Mouse (Mus musculus): ENCODE data around the gene Olfr987. TPM values are rescaled to one million over a fixed set of nuclear protein-coding genes. Genes with fewer than 3 reads are reported as not detected.

The Olfr987 gene
- not detected for polyA plus RNA-seq (2015; fragmentation: Illumina TruSeq; extraction: RNeasy Lipid Tissue Mini Kit (QIAGEN cat#74804); ENCODE audit: low read depth, low replicate concordance)

GRCm38 (mm10) chr2:85339215-85339614, at the start of gene Olfr987:
Gene Olfr987, minus strand, starts transcription at chr2:85339315.

GRCm38 (mm10) chr2:85363127-85363526, 24.0 kb upstream of the Olfr987 start, which contains the start of gene Olfr988:
Gene Olfr988, minus strand, starts transcription at chr2:85363227.

Other genes with a start within 250 kb of the Olfr987 start
- 0.12 TPM for gene Aplnr, start 203.1 kb downstream of the Olfr987 start, polyA plus RNA-seq (2015; fragmentation: Illumina TruSeq; extraction: RNeasy Lipid Tissue Mini Kit (QIAGEN cat#74804); ENCODE audit: low read depth, low replicate concordance)
- gene Lrrc55, start 142.1 kb downstream of the Olfr987 start, polyA plus RNA-seq (2015; fragmentation: Illumina TruSeq; extraction: RNeasy Lipid Tissue Mini Kit (QIAGEN cat#74804); ENCODE audit: low read depth, low replicate concordance) = 25.6 TPM
- gene Olfr988, start 23.9 kb upstream of the Olfr987 start, polyA plus RNA-seq (2015; fragmentation: Illumina TruSeq; extraction: RNeasy Lipid Tissue Mini Kit (QIAGEN cat#74804); ENCODE audit: low read depth, low replicate concordance) = not detected
- not detected for gene Olfr992, start 70.2 kb upstream of the Olfr987 start, polyA plus RNA-seq (2015; fragmentation: Illumina TruSeq; extraction: RNeasy Lipid Tissue Mini Kit (QIAGEN cat#74804); ENCODE audit: low read depth, low replicate concordance)
- not detected for gene Olfr993, start 75.6 kb upstream of the Olfr987 start, polyA plus RNA-seq (2015; fragmentation: Illumina TruSeq; extraction: RNeasy Lipid Tissue Mini Kit (QIAGEN cat#74804); ENCODE audit: low read depth, low replicate concordance)
- gene Olfr994, start 97.1 kb upstream of the Olfr987 start, polyA plus RNA-seq (2015; fragmentation: Illumina TruSeq; extraction: RNeasy Lipid Tissue Mini Kit (QIAGEN cat#74804); ENCODE audit: low read depth, low replicate concordance) = not detected
- gene Olfr995, start 104.3 kb upstream of the Olfr987 start, polyA plus RNA-seq (2015; fragmentation: Illumina TruSeq; extraction: RNeasy Lipid Tissue Mini Kit (QIAGEN cat#74804); ENCODE audit: low read depth, low replicate concordance) = not detected
- gene 4833423E24Rik, start 179.7 kb upstream of the Olfr987 start, polyA plus RNA-seq (2015; fragmentation: Illumina TruSeq; extraction: RNeasy Lipid Tissue Mini Kit (QIAGEN cat#74804); ENCODE audit: low read depth, low replicate concordance) = 0.19 TPM
- gene Olfr996, start 239.9 kb upstream of the Olfr987 start, polyA plus RNA-seq (2015; fragmentation: Illumina TruSeq; extraction: RNeasy Lipid Tissue Mini Kit (QIAGEN cat#74804); ENCODE audit: low read depth, low replicate concordance) = not detected
- gene Olfr998, start 249.6 kb upstream of the Olfr987 start, polyA plus RNA-seq (2015; fragmentation: Illumina TruSeq; extraction: RNeasy Lipid Tissue Mini Kit (QIAGEN cat#74804); ENCODE audit: low read depth, low replicate concordance) = not detected

Data from brain, adult 10 weeks (tissue).